ENCODE assay signal across 7 mouse cellular contexts in genomic region chr13:12394609-12395505, GRCm38 (mm10). TPM values are rescaled to one million over a fixed set of nuclear protein-coding genes. Genes with fewer than 3 reads are reported as not detected.
A peak's percentile ranks its signal among the peaks of the same experiment; 100 is the strongest.
DNase-seq lines count a peak whose midpoint lies in the region; ATAC-seq and TF ChIP-seq lines count a peak whose summit lies in the region.

TSS of gene Heatr1 (plus strand) at chr13:12395027.

- DNase-seq in adrenal gland, postnatal 10 days = peak; percentile 93
- peak; percentile 95 for DNase-seq in embryonic facial prominence, embryonic 10.5 days (ENCODE audit: low spot score)
- peak; percentile 96 for DNase-seq in gonadal fat pad, adult 2 months (ENCODE audit: low read depth)
- DNase-seq in left cerebral cortex, postnatal 4 days = peak; percentile 89

- peak; percentile 6; the same call in 1 of the 2 replicates for TF ChIP-seq POLR2A in small intestine, adult 2 months (IDR thresholded peaks at IDR 0.05; ENCODE audit: low read depth, low read length)

- H3K9me3 ChIP-seq in embryonic facial prominence, embryonic 10.5 days = no peaks in the 10 kb centered on the region
- H3K9me3 ChIP-seq in intestine, postnatal 0 days (ENCODE audit: control insufficient read depth) = no peaks in the 10 kb centered on the region
- H3K9me3 ChIP-seq in midbrain, embryonic 12.5 days = no peaks in the 10 kb centered on the region

- peaks cover 26% of the 10 kb centered on the region for H3K36me3 ChIP-seq in embryonic facial prominence, embryonic 10.5 days (replicated peaks)
- H3K36me3 ChIP-seq in intestine, postnatal 0 days (ENCODE audit: control insufficient read depth, insufficient read depth) = peaks cover 8% of the 10 kb centered on the region; the same call in 1 of the 2 replicates
- peaks cover 12% of the 10 kb centered on the region for H3K36me3 ChIP-seq in midbrain, embryonic 12.5 days
- H3K36me3 ChIP-seq in small intestine, adult 2 months (ENCODE audit: control insufficient read depth, insufficient read depth, low read length) = peaks cover 9% of the 10 kb centered on the region

- peak within 1 kb of the TSS; percentile 70 for H3K9ac ChIP-seq in intestine, postnatal 0 days (ENCODE audit: low read depth, low read length)
- H3K9ac ChIP-seq in midbrain, embryonic 12.5 days (replicated peaks) = peak within 1 kb of the TSS; percentile 72

- peak; percentile 99 for ATAC-seq in intestine, postnatal 0 days
- peak; percentile 97 for ATAC-seq in midbrain, embryonic 12.5 days (ENCODE audit: low FRiP score, low read depth)

- H3K4me3 ChIP-seq in embryonic facial prominence, embryonic 10.5 days = peak within 1 kb of the TSS; percentile 91
- H3K4me3 ChIP-seq in intestine, postnatal 0 days (ENCODE audit: low read depth, low read length) = peak within 1 kb of the TSS; percentile 96
- H3K4me3 ChIP-seq in midbrain, embryonic 12.5 days = peak within 1 kb of the TSS; percentile 90
- H3K4me3 ChIP-seq in small intestine, adult 2 months (ENCODE audit: low read depth, low read length) = peak within 1 kb of the TSS; percentile 90

- peak within 1 kb of the TSS; percentile 62 for H3K27ac ChIP-seq in embryonic facial prominence, embryonic 10.5 days (replicated peaks)
- H3K27ac ChIP-seq in intestine, postnatal 0 days (ENCODE audit: low read depth, low read length) = no peak within 1 kb of the TSS
- peak within 1 kb of the TSS; percentile 35; the same call in 1 of the 2 replicates for H3K27ac ChIP-seq in midbrain, embryonic 12.5 days (replicated peaks)
- 0 out of 2 replicates have a peak within 1 kb of the TSS, but pooled peaks have one; percentile 6 for H3K27ac ChIP-seq in small intestine, adult 2 months (ENCODE audit: insufficient read depth, low read depth, low read length)

- no peak for TF ChIP-seq CTCF in intestine, postnatal 0 days (IDR thresholded peaks at IDR 0.05; ENCODE audit: low read depth)
- peak; percentile 6; the same call in 1 of the 2 replicates for TF ChIP-seq CTCF in small intestine, adult 2 months (IDR thresholded peaks at IDR 0.05; ENCODE audit: extremely low read depth, insufficient read length, insufficient replicate concordance, low read depth, low read length)

- H3K27me3 ChIP-seq in embryonic facial prominence, embryonic 10.5 days (replicated peaks; ENCODE audit: low read depth, poor library complexity, severe bottlenecking) = peaks cover 10% of the 10 kb centered on the region
- H3K27me3 ChIP-seq in intestine, postnatal 0 days (replicated peaks; ENCODE audit: control insufficient read depth, insufficient read depth, low read length) = no peaks in the 10 kb centered on the region
- H3K27me3 ChIP-seq in midbrain, embryonic 12.5 days = peaks cover 10% of the 10 kb centered on the region
- H3K27me3 ChIP-seq in small intestine, adult 2 months (ENCODE audit: control insufficient read depth, insufficient read depth, low read length) = no peaks in the 10 kb centered on the region

- peaks cover 9% of the 10 kb centered on the region for H3K4me1 ChIP-seq in embryonic facial prominence, embryonic 10.5 days
- H3K4me1 ChIP-seq in intestine, postnatal 0 days (replicated peaks; ENCODE audit: control insufficient read depth, insufficient read depth, low read length) = no peaks in the 10 kb centered on the region
- H3K4me1 ChIP-seq in midbrain, embryonic 12.5 days = peaks cover 8% of the 10 kb centered on the region
- peaks cover 3% of the 10 kb centered on the region; the same call in 1 of the 2 replicates for H3K4me1 ChIP-seq in small intestine, adult 2 months (ENCODE audit: control insufficient read depth, insufficient read depth, insufficient read length, low read length)

- WGBS in embryonic facial prominence, embryonic 10.5 days = under 1% methylated on average over 43 of the region's 43 CpGs
- WGBS in intestine, postnatal 0 days = under 1% methylated on average over 43 of the region's 43 CpGs
- under 1% methylated on average over 43 of the region's 43 CpGs for WGBS in midbrain, embryonic 12.5 days
- under 1% methylated on average over 43 of the region's 43 CpGs for WGBS in small intestine, adult 2 months

- intact Hi-C loops in left cerebral cortex, postnatal 4 days (cut with DNase I) = no loop called here

- H3K4me2 ChIP-seq in intestine, postnatal 0 days (replicated peaks; ENCODE audit: low read depth) = peak within 1 kb of the TSS; percentile 91
- H3K4me2 ChIP-seq in midbrain, embryonic 12.5 days (replicated peaks) = peak within 1 kb of the TSS; percentile 94

RNA-seq across cellular contexts. Expression of gene Heatr1, which starts in this region (rescaled TPM):
- total RNA-seq in adrenal gland, postnatal 10 days (2021) = 10 to 100 TPM; 26.6 to 32.6 TPM
- 40.7 and 44.4 TPM in 2 replicates for polyA plus RNA-seq in embryonic facial prominence, embryonic 10.5 days (2016; fragmentation: Nextera tagmentation; extraction: Ambion mirVana)
- polyA plus RNA-seq in gonadal fat pad, adult 2 months (2012; rRNA removed) = 20.9 and 22.6 TPM in 2 replicates
- 3.9 and 4.2 TPM in 2 replicates for polyA plus RNA-seq in intestine, postnatal 0 days (2015; fragmentation: Nextera tagmentation; extraction: Ambion mirVana)
- total RNA-seq in left cerebral cortex, postnatal 4 days (2021) = 10 to 100 TPM; 31.1 to 34.9 TPM
- 26.9 and 30.9 TPM in 2 replicates for polyA plus RNA-seq in midbrain, embryonic 12.5 days (2016; fragmentation: Nextera tagmentation; extraction: Ambion mirVana)
- 10.0 and 11.7 TPM in 2 replicates for polyA plus RNA-seq in small intestine, adult 2 months (2012; rRNA removed)
